Mouse (Mus musculus) liver, embryonic 14.5 days (tissue): ENCODE measurements at regions not wholly inside any gene's neighbourhood (a gene's known extent, or its start where the extent isn't known, plus 50 kb on each side); places are given as distances from the start of the nearest gene placed in this dataset.

Experiments used
- ATAC-seq: fragments of 200-750 bp; cut with Nextera tagmentation; 2 replicates; pipeline ENCODE4 v1.8.0; 2017; ENCODE audit warnings: moderate number of reproducible peaks, mild to moderate bottlenecking, moderate library complexity; ENCODE audit not compliant: insufficient read depth
- DNase-seq, 3 experiments: peaks; one replicate each; pipeline ENCODE4 v3.0.0-alpha.2; 2012 to 2013; ENCODE audit warnings: low read depth in 3 of 3, low spot score in 3 of 3
- H3K27ac ChIP-seq: fragments of 300-500 bp; sonication (generic); 2 replicates; pipeline ENCODE4 v1.5.1; 2014; ENCODE audit warnings: moderate library complexity, mild to moderate bottlenecking, control low read depth, inconsistent platforms
- H3K27me3 ChIP-seq: fragments of 300-500 bp; sonication (generic); 2 replicates; pipeline ENCODE4 v1.6.1; 2014; ENCODE audit warnings: mild to moderate bottlenecking, low read length, moderate library complexity; ENCODE audit not compliant: control insufficient read depth, insufficient read depth
- H3K36me3 ChIP-seq: fragments of 300-500 bp; sonication (generic); replicated peaks from 2 replicates; pipeline ENCODE4 v1.6.1; 2014; ENCODE audit warnings: low read depth; ENCODE audit not compliant: control insufficient read depth, insufficient read depth
- H3K4me1 ChIP-seq, 2 experiments: fragments of 200-500 bp in 1 of 2; fragments of 300-500 bp in 1 of 2; sonication (generic) in 1 of 2; replicated peaks; 2 replicates each; pipeline ENCODE4 v1.6.1; 2012 to 2014; ENCODE audit warnings: antibody characterized with exemption in 1 of 2, inconsistent platforms in 1 of 2, low read length in 1 of 2; ENCODE audit not compliant: control insufficient read depth in 2 of 2, insufficient read depth in 2 of 2
- H3K4me2 ChIP-seq: fragments of 300-500 bp; sonication (generic); 2 replicates; pipeline ENCODE4 v1.6.1; 2014; ENCODE audit warnings: low read depth, mild to moderate bottlenecking, control low read depth, moderate library complexity
- H3K4me3 ChIP-seq, 2 experiments: fragments of 200-500 bp in 1 of 2; fragments of 300-500 bp in 1 of 2; sonication (generic) in 1 of 2; 2 replicates each; pipeline ENCODE4 v1.5.1; 2012 to 2014; ENCODE audit warnings: low read depth in 2 of 2, low read length in 2 of 2, mild to moderate bottlenecking in 2 of 2, control low read depth in 1 of 2, inconsistent platforms in 1 of 2, moderate library complexity in 1 of 2; ENCODE audit not compliant: insufficient read depth in 1 of 2
- H3K9ac ChIP-seq: fragments of 300-500 bp; sonication (generic); replicated peaks from 2 replicates; pipeline ENCODE4 v1.6.1; 2014; ENCODE audit warnings: mild to moderate bottlenecking, control low read depth, moderate library complexity
- H3K9me3 ChIP-seq: fragments of 300-500 bp; sonication (generic); 2 replicates; pipeline ENCODE4 v1.6.1; 2016; ENCODE audit warnings: low read length, mixed read lengths; ENCODE audit not compliant: control insufficient read depth
- CTCF ChIP-seq: IDR thresholded peaks from 2 replicates; pipeline ENCODE4 v1.5.1; 2016; ENCODE audit warnings: antibody characterized with exemption, low read depth, control low read depth
- EP300 ChIP-seq: IDR thresholded peaks from 2 replicates; pipeline ENCODE4 v1.6.1; 2016; ENCODE audit warnings: antibody characterized with exemption, low read depth
- WGBS: fragments of 180-500 bp; shearing (Covaris S2); extraction: QIAGEN DNeasy Blood & Tissue Kit; methylation state at CpG from one replicate; pipeline ENCODE4 v1.1.7; 2014; ENCODE audit not compliant: insufficient replicate concordance; 5-methylcytosine and 5-hydroxymethylcytosine counted together

DNA sequence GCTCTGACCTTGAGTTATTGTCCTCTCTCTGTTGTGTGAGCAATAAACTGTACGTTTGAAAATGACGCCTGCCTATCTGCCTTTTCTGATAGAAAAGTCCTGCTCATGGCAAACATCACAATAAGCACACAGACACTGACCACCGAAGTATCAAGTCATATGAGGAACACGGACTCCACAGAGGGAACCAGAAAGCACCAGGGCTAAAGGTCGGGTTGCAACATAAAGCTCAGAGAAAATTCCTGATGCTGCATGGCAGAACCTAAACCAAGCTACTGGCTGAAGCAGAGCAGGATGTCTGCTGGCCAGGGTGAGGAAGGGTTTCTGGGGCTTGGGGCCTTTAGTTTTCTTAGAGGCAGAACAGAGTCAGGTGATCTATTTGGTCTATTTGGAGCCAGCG is 94.5 kb upstream of the Elovl6 start:
- no peak overlapping the region for H3K27ac ChIP-seq
- H3K9ac ChIP-seq = no peak overlapping the region
- DNase-seq = peak; percentile 15 to 43 (median 24)
- no peaks in the 10 kb centered on the region for H3K9me3 ChIP-seq
- H3K27me3 ChIP-seq = no peaks in the 10 kb centered on the region
- peak; percentile 28; the same call in 1 of the 2 replicates for ATAC-seq
- H3K4me1 ChIP-seq = peaks cover 0 to 3% of the 10 kb centered on the region in 2 experiments; a peak in 1 of 4 replicates
- 60% methylated on average over 6 of the region's 6 CpGs for WGBS
- TF ChIP-seq CTCF = no peak
- no peak for TF ChIP-seq EP300
- no peak overlapping the region for H3K4me3 ChIP-seq
- no peak overlapping the region for H3K4me2 ChIP-seq
- no peaks in the 10 kb centered on the region for H3K36me3 ChIP-seq

DNA sequence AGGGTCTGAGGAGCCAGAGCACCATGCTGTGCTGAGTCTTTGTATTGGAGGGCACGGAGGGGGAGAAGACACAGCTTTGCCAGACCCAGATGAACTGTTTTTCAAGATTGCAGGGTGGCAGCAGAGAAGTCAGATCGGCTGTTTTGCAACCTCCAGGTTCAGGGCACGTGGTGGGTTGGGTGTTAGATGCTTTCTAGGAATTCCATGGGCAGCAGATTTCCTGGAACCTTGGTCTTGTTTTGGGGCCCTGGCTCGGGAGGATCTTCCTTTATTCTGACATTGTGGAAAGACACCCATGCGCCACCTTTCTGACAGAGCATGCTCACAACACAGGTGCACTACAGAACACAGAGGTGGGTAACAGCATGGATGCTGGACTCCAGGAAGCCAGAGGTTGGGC is 89.4 kb upstream of the Elovl6 start:
- WGBS = 44% methylated on average over 5 of the region's 5 CpGs
- H3K4me3 ChIP-seq = no peak overlapping the region
- ATAC-seq (no peak), DNase-seq (no peak)
- H3K36me3 ChIP-seq = no peaks in the 10 kb centered on the region
- TF ChIP-seq CTCF (no peak), EP300 (no peak)
- peaks cover 0 to 6% of the 10 kb centered on the region in 2 experiments; a peak in 1 of 4 replicates for H3K4me1 ChIP-seq
- no peak overlapping the region for H3K4me2 ChIP-seq
- H3K9ac ChIP-seq = no peak overlapping the region
- no peak overlapping the region for H3K27ac ChIP-seq
- no peaks in the 10 kb centered on the region for H3K9me3 ChIP-seq
- H3K27me3 ChIP-seq = no peaks in the 10 kb centered on the region

DNA sequence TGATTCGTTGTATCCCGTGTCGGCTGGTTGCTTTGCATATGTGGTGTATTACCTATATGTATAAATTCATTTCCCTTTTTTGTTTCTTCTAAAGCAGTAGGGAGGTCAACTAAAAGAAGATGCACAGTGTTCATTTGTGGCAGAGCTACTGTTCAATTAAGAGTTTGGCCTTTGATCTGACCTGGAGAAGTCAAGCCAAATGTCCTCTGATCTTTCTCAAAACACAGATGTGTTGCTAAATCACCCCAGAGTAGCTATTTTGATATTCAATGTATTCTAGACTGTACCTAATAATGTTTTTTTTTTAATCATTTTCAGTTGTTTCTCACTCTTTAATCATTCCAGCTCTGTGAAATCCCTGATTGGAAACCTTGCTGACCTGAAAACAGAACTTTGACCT is 87.9 kb upstream of the Elovl6 start:
- no peak overlapping the region for H3K27ac ChIP-seq
- 74% methylated on average over 3 of the region's 3 CpGs for WGBS

DNA sequence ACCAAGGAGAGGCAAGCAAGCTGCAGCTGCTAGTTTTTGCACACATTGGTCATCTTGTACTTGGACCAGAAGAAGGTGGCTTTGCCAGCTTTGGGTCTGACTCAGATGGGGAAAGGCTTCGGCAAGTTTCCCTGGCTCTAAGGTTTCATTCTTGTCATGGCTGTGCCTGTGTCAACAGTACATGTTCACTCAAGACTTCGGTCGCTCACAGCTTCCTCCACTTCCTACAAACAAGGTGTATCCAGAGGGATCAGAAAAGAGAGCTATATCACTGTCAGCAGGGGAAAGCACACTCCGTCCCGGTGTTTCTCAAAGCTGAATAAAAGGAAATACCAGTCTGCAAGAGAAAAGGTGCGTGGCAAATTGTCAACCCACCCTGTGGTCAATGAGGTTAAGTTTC is 86.2 kb upstream of the Elovl6 start:
- WGBS = 67% methylated on average over 6 of the region's 6 CpGs
- Histone ChIP-seq H3K4me2 (no peak overlapping the region), H3K27ac (no peak overlapping the region), H3K4me3 (no peak overlapping the region), H3K27me3 (no peaks in the 10 kb centered on the region), H3K36me3 (no peaks in the 10 kb centered on the region), H3K9me3 (no peaks in the 10 kb centered on the region), H3K9ac (no peak overlapping the region), H3K4me1 (peaks cover 0 to 3% of the 10 kb centered on the region in 2 experiments; a peak in 1 of 4 replicates)
- DNase-seq (no peak), ATAC-seq (no peak)
- TF ChIP-seq CTCF (no peak), EP300 (no peak)

More for the DNA sequence above, 87.9 kb upstream of the Elovl6 start:
- no peak overlapping the region for H3K4me3 ChIP-seq
- DNase-seq (no peak), ATAC-seq (no peak)
- H3K36me3 ChIP-seq = no peaks in the 10 kb centered on the region
- H3K27me3 ChIP-seq = no peaks in the 10 kb centered on the region
- no peak overlapping the region for H3K4me2 ChIP-seq
- peaks cover 0 to 3% of the 10 kb centered on the region in 2 experiments; a peak in 1 of 4 replicates for H3K4me1 ChIP-seq
- TF ChIP-seq EP300 = no peak
- no peak for TF ChIP-seq CTCF
- no peaks in the 10 kb centered on the region for H3K9me3 ChIP-seq
- H3K9ac ChIP-seq = no peak overlapping the region

DNA sequence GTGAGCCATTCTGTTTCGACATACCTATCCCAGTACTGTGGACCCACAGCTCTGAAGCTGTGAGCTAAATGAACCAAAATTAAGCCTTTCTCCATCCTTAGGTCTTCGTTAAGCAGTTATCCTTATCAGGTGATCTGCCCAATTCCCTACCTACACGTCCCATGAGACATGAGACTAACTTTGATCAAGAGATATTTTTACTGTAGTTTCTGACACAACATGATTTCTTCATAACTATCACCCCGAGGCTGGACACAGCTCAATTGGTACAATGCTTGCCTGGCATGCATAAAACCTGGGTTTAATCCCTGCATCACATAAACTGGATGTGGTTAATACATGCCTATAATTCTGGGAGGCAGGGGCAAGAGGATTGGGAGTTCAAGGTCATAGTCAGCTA is 82.2 kb upstream of the Elovl6 start:
- Histone ChIP-seq H3K36me3 (no peaks in the 10 kb centered on the region), H3K27ac (no peak overlapping the region), H3K9me3 (no peaks in the 10 kb centered on the region), H3K4me1 (no peaks in the 10 kb centered on the region; a peak in 1 of 4 replicates), H3K27me3 (no peaks in the 10 kb centered on the region), H3K4me2 (no peak overlapping the region), H3K4me3 (no peak overlapping the region), H3K9ac (no peak overlapping the region)
- WGBS = 55% methylated on average over 4 of the region's 4 CpGs
- TF ChIP-seq CTCF (no peak), EP300 (no peak)
- DNase-seq = no peak
- ATAC-seq = no peak
